Mouse (Mus musculus) CD8-positive naive resting alpha-beta T cell, adult 2 months (primary cell): ENCODE results near the gene Tbl3.

Experiments
- DNase-seq, 2 experiments: peaks; one replicate each; pipeline ENCODE4 v3.0.0; 2022; ENCODE audit warnings: low read depth in 2 of 2, low spot score in 2 of 2

The Tbl3 gene

DNA sequence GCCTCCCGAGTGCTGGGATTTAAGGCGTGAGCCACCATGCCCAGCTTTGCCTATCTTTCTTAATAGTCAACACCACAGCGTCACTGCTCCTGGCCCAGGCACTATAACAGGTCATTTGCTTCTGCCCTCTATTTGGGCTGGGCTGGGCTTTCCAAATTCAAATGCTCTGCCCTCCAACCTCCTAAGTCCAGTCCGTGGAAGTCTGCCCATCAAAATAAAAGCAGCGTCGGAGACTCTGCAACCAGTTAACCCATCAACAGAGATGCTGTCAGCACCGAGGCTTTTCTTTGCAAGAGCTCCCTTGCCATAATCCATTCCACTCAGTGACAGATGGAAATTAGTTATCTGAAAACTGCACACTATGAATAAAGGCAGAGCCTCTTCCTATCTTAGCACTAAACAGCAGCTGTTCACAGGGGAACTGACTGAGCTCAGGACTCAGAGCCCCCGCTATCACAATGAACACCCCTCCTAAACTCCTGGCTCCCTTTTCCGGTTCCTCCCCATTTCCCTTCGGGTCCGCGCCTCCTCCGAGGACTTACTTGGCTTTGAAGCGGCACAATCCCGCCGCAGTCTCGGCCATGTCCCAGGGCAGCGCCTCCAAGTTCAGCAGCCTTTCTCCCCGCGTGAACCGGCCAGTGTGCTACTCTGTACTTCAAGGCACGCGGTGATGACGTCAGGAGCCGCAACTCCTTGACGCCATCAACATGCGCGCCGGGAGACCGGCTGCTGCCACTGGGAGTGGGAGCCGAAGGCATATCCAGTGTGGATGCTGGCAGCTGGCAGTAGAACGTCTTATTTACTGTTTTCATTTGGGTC lies at the start of gene Tbl3:
TSS of gene Tbl3 (minus strand) at position 679 of the 819 bp plus-strand sequence.
- peak; percentile 85 to 90 for DNase-seq

DNA sequence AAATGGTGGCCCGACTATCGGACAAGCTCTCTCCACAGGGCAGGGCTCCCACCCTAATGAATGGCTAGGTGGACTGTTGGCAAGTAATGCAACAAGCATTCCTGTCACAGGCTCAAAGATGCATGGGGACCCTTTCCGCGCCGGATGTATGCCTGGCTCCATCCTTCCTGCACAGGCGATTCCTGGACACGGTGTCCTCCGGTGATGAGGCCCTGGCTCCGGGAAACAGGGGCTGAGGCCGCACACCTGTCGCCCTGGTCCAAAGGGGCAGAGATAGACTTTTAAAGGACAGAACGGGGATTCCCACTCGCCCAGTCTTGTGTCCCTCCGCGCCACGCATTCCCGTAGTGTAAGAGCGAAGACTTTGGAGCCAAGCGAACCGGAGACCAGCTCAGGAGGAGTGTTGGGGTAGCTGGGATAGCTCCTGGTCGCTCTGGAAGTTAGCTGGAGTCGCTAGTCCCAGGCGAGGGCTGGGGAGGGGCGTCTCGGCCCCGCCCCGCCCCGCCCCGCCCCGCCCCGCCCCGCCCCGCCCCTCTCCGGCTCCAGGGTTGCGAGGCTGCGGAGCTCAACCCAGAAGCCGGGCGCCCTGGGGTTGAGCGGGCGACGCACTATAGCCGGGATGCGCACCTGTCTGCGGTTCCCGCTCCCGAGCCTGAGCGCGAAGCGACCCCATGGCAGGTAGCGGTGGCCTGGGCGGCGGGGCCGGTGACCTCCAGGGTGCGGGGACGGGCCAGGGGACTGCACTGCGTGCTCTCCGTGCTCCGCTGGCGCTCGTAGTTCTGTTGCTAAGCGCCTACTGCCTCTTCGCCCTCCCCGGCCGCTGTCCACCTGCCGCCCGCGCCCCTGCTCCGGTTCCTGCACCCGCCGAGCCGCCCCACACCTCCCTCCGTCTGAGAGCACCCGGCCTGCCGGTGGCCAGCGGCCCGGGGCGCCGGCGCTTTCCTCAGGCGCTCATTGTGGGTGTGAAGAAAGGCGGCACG lies 45.2 kb upstream of the Tbl3 start, which contains the start of gene Hs3st6:
TSS of gene Hs3st6 (plus strand) at position 574 of the 980 bp plus-strand sequence.
- DNase-seq = no peak

DNA sequence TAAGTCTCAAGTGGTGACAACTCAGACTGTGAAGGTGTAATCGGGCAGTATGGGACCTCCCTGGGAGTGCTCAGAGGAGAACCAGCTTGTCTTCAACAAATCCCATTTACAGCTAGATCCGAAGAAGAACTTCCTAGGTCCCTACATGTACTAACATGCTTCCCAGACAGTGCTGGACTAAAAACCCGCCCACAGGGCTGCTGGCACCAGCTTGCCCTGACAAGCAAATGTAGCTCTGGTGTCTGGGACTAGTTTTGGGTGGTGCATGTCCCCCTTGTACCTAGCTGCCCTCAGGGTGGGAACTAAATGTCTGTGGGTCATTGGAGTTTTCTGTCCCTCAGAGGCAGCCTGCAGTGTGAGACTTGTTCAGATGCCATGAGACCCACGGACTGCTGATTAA lies 44.1 kb upstream of the Tbl3 start:
- DNase-seq = no peak

DNA sequence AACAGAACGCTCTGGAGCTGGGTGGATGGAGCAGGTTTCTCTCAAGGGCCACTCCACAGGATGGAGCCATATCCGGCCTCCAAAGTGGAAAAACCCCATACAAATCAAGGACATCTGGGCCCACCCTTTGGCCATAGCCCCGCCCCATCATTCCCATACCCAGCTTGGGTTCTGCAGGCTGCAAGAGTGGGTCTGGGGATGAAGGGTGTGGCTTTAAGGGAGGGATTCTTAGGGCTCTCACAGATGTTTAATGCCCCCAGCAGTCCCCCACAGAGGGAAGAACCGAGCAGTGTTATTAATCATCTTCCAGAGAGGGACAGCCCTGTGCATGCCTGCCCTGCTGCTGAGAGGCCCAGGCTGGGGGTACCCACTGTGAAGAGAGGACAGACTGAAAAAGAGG lies 39.5 kb upstream of the Tbl3 start:
- DNase-seq = no peak

DNA sequence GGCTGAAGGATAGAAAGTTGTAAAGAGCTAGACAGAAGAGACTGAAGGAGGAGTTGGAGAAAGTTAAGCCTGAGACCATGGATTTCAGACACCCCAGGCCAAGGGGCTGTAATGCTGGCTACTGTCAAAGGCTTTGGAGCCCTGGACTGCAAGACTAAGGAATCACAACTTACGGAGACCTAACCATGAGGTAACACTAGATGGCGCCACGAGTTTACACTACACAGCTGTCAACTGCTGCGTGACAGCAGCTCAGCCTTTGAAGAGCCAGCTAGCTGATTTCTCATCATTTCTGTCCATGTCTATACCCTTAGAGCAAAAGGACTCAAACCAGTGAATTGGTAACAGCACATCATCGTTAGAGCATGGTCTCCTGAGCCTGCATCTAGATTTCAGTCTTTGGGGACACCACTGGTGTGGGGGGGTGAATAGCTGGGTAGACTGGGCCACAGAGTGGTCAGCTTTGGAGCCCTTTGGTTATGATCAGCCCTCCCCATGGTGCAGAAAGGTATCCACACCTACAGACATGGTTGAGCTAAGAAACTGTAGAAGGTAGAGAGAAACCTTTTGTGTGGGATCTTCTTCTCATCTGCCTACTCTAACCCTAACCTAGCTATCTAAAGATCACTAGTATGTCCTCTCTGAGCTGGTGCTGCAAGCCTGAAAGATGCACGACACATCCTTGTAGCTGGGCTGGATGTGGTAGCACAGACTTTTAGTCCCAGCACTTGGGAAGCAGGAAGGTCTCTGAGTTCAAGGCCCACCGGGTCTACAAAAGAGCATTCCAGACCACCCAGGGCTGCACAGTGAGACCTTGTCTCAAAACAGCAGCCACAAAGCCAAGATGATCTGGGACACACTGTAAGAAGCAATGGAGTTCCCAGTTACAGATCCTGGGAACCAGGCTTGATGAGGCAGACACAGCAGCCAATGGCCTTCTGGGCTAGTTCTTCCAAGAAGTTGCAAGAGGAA lies 38.4 kb upstream of the Tbl3 start:
- DNase-seq = peak; percentile 73 to 85

DNA sequence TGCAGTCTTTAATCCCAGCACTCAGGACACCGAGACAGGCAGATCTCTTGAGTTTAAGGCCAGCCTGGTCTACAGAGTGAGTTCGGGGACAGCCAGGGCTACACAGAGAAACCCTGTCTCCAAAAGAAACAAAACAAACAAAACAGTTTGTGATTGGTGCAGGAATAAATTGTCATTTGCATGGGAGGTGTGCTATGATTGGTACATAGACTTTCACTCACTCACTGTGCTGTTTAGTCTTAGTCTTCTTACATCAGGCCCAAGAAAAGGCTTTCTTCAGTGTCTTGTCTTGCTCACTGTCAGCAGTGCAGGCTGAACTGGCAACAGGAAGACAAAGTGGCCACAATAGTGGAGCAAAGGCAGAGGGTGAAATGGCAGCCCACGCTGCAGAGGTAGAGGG lies 36.9 kb upstream of the Tbl3 start:
- DNase-seq = no peak

DNA sequence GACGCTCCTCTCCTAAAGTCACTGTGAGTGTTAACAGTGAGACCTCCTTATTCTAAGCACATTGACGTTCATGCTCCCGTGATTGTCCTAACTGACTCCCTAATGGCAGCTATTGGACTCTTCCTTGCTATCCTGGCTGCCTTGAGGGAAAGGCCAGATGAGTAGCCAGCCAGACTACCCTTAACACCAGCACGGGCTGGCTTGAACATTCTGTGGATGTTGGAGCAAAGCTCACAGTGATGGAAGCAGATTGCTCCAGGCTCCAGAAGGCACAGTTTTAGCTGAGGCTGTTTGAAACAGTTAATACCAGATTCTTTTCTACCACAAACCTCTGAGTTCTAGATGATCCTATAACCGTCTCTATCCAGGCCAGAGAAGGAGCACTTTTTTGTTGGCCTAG lies 36.4 kb upstream of the Tbl3 start:
- no peak for DNase-seq

DNA sequence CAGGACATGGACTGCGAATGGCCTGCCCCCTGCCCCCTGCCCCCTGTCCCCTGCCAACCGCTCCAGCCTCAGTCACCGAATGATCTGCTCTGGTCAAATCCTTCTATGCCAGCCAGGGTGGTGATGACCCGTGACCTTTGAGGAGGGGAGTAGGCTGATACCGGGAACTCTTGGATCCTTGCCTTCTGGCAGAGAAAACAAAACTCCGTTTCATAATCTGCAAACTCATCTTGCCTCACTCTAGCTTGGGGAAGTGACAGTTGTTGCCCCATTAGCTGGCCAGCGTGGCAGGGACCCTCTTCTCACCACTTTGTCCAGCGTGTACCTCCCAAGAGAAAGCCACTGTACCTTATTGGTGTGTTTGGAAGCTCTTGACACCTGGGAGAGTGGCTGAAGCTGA lies 34.8 kb upstream of the Tbl3 start:
- DNase-seq = no peak

DNA sequence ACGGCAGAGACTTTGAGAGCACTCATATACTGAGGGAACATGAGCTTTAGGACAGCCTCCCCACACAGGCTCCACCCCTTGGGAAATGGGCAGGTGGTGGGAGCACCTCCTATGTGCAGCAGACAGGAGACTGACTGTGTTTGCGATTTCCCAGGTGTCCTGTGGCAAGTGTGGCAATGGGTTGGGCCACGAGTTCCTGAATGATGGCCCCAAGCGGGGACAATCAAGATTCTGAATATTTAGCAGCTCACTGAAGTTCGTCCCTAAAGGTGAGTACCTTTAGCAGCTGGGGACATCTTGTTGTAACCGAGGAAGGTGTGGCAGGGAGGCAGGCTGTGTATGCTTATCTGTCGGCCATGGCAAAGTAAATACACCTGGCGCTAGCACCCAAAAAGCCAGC lies 32.5 kb upstream of the Tbl3 start:
- no peak for DNase-seq

DNA sequence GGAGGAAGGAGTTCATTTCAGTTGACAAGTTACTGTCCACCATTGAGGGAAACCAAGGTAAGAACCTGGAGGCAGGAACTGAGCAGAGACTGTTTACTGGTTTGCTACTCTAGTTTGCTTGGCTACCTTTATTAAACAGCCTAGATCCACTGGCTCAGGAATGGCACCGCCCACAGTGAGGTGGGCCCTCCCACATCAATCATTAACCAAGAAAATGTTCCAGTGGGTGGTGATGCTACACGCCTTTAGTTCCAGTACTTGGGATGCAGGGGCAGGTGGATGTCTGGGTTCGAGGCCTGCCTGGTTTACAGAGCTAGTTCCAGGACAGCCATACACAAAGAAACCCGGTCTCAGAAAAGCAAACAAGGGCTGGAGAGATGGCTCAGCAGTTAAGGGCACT lies 30.8 kb upstream of the Tbl3 start:
- DNase-seq = no peak

DNA sequence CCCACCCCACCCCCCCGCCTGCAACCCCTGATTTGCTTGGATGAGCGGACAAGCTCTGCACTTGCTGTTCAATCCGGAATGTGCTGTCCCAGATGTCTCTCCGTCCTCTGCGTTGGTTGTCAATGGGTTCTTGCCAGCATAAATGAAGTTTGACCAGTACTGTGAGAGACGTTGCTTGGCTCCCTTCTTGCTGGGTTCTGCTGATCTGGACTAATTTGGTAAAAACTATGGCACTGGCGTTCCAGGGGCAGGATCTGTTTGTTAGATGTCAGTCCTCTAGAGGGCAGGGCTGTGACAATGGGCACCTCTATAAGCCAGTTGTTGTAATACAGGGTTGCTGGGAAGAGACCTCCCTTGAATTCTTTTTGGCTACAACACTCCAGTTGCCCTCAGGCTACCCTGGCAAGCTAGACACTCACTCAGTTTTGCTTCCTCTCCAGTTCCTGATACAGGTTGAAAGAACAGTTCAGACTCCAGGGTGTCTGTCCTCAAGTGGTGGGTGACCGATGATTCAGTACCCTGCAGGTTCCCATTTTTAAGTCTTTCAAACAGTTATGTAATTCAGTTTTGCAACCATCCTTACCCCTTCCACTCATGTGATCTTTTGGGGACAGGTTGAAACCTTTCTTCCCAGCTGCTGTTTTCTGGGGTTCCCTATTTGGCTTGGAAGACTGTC lies 29.8 kb upstream of the Tbl3 start:
- DNase-seq = no peak

DNA sequence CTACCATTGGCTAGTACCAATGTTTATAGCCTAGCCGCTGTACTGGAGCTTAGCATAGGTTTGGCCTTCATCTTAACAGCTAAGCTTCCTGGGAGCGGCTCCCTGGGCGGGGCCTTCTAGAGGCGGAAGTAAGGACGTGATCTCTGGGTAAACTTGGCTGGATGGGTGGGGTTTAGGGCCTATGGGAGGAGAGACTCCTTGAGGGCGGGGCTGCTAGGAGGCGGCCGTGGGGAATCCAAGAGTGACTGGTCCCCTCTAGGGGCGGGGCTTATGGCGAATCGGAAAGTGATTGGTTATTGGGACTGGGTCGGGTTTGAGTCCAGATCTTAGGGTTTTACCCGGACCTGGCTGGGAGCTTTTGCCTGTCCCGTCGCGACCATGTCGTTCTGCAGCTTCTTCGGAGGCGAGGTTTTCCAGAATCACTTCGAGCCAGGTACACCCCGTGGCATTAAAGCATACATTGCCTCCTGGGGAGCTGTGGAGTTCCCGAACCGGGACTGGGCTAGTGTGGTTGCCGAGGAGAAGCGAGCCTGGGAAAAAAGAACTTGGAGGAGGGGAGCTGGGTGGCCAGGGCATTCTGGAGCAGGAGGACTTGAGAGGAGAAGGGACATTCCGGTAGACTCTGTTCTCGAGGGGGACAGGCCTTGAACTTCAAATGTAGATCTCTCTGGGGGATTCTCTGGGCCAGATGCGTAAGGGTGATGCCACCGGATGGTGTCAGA lies 29.0 kb upstream of the Tbl3 start, which contains the start of gene Msrb1:
TSS of gene Msrb1 (plus strand) at position 313 of the 722 bp plus-strand sequence.
- peak; percentile 85 to 90 for DNase-seq

DNA sequence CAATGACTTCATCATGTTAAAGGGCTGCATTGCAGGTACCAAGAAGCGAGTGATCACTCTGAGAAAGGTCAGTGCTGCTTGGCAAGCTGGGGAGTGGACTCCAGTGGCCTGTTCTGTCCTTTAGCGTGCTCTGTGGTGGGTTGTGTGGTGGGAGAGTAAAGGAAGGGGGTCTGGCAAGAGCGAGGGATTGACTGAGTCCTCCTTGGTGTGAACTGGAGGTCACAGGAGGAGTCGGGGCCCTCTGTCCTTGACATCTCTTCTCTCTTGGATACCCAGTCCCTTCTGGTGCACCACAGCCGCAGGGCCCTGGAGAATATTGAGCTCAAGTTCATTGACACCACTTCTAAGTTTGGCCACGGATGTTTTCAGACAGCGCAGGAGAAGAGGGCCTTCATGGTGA lies 28.0 kb upstream of the Tbl3 start:
- no peak for DNase-seq

DNA sequence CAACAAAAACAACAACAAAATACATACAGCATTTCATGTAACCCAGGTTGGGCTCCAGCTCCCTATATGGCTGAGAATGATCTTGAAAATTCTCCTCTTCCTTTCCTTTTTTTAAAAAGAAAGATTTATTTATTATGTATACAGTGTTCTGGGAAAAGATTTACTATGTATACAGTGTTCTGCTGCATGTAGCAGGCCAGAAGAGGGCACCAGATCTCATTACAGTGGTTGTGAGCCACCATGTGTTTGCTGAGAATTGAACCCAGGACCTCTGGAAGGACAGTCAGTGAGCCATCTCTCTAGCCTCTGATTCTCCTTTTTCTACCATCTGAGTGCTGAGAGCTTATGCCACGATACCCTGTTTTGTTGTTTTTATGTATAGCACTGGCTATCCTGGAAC lies 27.1 kb upstream of the Tbl3 start:
- no peak for DNase-seq

DNA sequence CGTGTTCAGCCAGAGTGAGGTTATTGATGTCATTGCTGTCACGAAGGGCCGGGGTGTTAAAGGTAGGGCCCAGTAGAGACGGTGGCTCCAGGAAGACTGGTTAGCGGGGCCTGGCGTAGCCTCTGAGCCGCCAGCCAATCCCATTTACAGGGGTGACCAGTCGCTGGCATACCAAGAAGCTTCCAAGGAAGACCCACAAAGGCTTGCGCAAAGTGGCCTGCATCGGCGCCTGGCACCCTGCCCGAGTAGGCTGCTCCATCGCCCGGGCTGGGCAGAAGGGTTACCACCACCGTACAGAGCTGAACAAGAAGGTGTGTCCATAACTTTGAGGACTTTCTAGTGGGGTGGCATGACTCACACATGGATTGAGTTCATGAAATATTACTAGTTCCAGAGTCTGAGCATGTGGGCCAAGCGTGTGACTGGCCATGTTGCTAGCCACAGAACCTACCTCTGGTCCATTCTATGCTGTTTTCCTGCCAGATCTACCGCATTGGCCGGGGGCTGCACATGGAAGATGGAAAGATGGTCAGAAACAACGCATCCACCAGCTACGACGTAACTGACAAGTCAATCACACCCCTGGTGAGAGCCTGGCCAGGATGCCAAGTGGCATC lies 26.1 kb upstream of the Tbl3 start:
- no peak for DNase-seq

DNA sequence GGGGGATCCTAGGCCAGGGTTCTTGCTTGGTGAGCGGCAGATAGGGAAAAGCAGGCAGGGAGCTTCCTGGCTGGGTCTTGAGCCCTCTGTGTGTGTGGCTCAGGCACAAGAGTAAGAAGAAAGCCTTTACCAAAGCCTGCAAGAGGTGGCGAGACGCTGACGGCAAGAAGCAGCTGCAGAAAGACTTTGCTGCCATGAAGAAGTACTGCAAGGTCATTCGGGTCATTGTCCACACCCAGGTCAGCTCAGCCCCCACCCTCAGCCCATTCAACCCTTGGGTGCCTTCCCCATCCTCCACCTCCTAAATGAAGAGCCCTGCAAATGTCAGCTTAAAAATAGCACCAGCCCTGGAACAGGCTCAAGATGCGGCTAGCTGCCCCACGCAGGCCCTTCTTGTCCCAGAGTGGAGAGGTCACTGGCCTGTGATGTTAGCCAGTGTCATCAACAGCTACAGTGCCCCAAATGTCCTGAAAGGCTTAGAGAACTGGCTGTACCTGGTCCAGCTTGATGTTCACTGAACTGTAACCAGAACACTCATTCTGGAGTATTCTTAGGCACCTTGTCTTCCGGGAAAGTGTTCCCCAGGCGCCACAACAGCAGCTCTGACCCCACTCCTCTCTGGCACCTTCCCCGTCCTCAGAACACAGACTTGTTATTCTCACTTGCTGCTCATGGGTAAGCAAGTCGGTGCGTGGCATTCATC lies 24.9 kb upstream of the Tbl3 start:
- DNase-seq = no peak

DNA sequence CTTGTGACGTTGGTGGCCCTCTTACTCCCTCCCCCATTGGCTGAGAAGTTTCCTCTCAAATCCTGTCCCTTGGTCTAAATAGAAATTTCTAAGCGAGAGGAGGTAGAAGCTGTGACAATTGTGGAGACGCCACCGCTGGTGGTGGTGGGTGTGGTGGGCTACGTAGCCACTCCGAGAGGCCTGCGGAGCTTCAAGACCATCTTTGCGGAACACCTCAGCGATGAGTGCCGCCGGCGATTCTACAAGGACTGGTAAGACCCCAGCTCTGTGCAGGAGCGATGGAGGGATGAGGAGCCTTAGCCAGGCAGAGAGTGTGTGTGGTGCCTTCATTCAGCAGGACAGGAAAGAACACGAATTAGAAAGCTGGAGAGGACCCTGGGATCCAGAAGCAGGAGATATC lies 23.3 kb upstream of the Tbl3 start:
- DNase-seq = no peak

DNA sequence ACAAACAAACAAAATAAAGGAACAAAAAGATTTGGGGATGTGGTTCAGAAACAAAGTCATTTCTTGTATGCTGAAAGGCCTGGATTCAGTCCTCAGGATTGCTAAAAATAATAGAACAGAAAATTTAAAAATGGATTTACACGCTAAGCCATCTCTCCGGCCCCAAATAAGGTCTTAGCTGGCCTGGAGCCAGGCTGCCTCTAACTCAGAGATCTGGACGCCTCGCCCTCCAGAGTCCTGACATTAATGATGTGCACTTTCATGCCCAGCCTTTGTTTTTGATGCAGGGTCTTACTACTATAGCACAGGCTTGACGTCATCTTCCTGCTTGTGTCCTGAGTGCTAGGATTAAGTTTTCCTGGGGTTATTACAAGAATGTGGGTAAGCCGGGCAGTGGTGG lies 21.6 kb upstream of the Tbl3 start:
- no peak for DNase-seq

DNA sequence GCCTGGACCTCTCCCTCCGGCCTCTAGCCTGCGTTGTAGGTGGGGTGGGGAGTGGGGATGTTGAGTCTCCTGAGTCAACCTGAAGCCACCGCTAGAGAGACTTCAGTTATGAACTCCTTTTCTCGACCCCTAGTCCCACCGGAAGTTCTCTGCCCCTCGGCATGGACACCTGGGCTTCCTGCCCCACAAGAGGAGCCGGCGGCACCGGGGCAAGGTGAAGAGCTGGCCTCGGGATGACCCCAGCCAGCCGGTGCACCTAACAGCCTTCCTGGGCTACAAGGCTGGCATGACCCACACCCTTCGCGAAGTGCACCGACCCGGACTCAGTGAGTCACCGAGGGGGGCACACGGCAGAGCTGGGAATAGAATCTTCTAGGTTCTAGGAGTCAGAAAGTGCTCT lies 20.7 kb upstream of the Tbl3 start:
- no peak for DNase-seq
